Mouse (Mus musculus) hindbrain, embryonic 10.5 days (tissue): ENCODE data around the gene Ppp1r15a. TPM values are rescaled to one million over a fixed set of nuclear protein-coding genes. Genes with fewer than 3 reads are reported as not detected.
A peak's percentile ranks its signal among the peaks of the same experiment; 100 is the strongest.
"Not testable (repeated sequence)": the region's sequence is repeated elsewhere in the genome, so short reads cannot be mapped to it uniquely, and the experiment has no call there.

Experiments used
- DNase-seq: peaks from one replicate; pipeline ENCODE4 v3.0.0-alpha.2; 2017; ENCODE audit warnings: low spot score
- H3K27ac ChIP-seq: fragments of 300-500 bp; sonication (generic); 2 replicates; pipeline ENCODE4 v1.5.1; 2016; ENCODE audit warnings: mild to moderate bottlenecking, moderate library complexity
- H3K27me3 ChIP-seq: fragments of 300-500 bp; sonication (generic); 2 replicates; pipeline ENCODE4 v1.6.1; 2016; ENCODE audit warnings: mild to moderate bottlenecking; ENCODE audit not compliant: poor library complexity, insufficient read depth, severe bottlenecking
- H3K36me3 ChIP-seq: fragments of 300-500 bp; sonication (generic); 2 replicates; pipeline ENCODE4 v1.6.1; 2016; ENCODE audit warnings: mild to moderate bottlenecking, moderate library complexity
- H3K4me1 ChIP-seq: fragments of 300-500 bp; sonication (generic); replicated peaks from 2 replicates; pipeline ENCODE4 v1.6.1; 2016; ENCODE audit warnings: mild to moderate bottlenecking
- H3K4me3 ChIP-seq: fragments of 300-500 bp; sonication (generic); 2 replicates; pipeline ENCODE4 v1.5.1; 2016; ENCODE audit warnings: mild to moderate bottlenecking, moderate library complexity
- H3K9me3 ChIP-seq: fragments of 300-500 bp; sonication (generic); 2 replicates; pipeline ENCODE4 v1.6.1; 2016; ENCODE audit warnings: mild to moderate bottlenecking, moderate library complexity
- WGBS: fragments of 180-500 bp; shearing (Covaris S2); methylation state at CpG from one replicate; pipeline ENCODE4 v1.1.7; 2016; 5-methylcytosine and 5-hydroxymethylcytosine counted together
- polyA plus RNA-seq: library from polyadenylated mRNA; unstranded; fragments of >200 nt; fragmentation: Nextera tagmentation; extraction: Ambion mirVana; gene quantifications from 2 replicates; pipeline ENCODE4 v1.2.1, GENCODE M21; 2016

Gene Ppp1r15a
- polyA plus RNA-seq, 1 experiment from 2014 or later, result 20.2 TPM

DNA sequence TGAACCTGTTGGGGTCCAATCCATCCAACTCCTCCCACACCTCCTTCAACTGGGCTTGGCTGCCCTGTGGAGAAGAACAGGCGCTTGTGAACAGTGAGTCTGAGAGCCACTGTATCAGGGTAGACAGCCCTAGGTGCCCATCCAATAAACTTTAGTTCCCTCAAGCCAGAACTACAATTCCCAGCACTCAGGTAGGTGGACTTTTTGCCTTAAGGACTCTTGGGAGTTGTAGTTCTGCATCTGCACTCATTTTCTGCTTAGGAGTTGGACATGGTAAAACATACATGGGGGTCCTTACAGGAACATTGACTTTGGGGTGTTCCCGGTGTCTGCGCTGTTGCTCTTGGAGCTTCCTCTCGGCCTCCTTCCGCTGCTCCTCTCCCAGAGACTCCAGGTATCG is 27.6 kb downstream of the Ppp1r15a start:
- 93% methylated on average over 6 of the region's 6 CpGs for WGBS
- H3K4me3 ChIP-seq, result no peak overlapping the region
- H3K27me3 ChIP-seq, result no peaks in the 10 kb centered on the region
- 0 out of 2 replicates have a peak, but pooled peaks cover 7% of the 10 kb centered on the region for H3K4me1 ChIP-seq
- no peaks in the 10 kb centered on the region for H3K9me3 ChIP-seq
- no peak overlapping the region for H3K27ac ChIP-seq
- no peak for DNase-seq
- H3K36me3 ChIP-seq, result peaks cover 95% of the 10 kb centered on the region

DNA sequence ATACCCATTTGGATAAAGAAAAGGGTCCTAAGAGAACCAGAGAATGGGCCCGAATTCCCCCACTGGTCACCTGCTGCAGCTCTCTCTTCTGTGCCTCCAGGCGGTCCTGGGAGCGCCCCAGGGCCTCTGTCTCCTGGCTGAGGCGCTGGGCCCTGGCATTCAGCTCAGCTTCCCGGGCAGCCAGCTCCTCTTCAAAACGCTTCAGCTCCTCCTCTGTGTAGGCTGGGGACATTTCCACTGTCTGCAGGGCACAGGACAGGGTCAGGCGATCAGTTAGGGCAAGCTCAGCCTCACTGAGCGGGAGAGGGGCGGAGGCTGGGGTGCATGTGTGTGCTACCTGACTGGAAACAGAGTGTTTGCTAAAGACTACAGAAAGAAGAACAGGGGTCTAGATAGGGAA is 31.5 kb downstream of the Ppp1r15a start:
- Histone ChIP-seq H3K27ac (no peak overlapping the region), H3K9me3 (no peaks in the 10 kb centered on the region), H3K36me3 (peaks cover 77% of the 10 kb centered on the region), H3K4me1 (peaks cover 20% of the 10 kb centered on the region), H3K27me3 (no peaks in the 10 kb centered on the region), H3K4me3 (no peak overlapping the region)
- 79% methylated on average over 9 of the region's 9 CpGs for WGBS
- DNase-seq, result no peak

- Histone ChIP-seq H3K4me1 (peaks cover 31% of the 10 kb centered on the region), H3K36me3 (peaks cover 61% of the 10 kb centered on the region), H3K9me3 (no peaks in the 10 kb centered on the region), H3K27me3 (no peaks in the 10 kb centered on the region), H3K27ac (no peak overlapping the region), H3K4me3 (no peak overlapping the region)
- WGBS, result 95% methylated on average over 5 of the region's 5 CpGs
- DNase-seq, result no peak
Observed at GRCm38 (mm10) chr7:45492951-45493350, 33.1 kb downstream of the Ppp1r15a start.

DNA sequence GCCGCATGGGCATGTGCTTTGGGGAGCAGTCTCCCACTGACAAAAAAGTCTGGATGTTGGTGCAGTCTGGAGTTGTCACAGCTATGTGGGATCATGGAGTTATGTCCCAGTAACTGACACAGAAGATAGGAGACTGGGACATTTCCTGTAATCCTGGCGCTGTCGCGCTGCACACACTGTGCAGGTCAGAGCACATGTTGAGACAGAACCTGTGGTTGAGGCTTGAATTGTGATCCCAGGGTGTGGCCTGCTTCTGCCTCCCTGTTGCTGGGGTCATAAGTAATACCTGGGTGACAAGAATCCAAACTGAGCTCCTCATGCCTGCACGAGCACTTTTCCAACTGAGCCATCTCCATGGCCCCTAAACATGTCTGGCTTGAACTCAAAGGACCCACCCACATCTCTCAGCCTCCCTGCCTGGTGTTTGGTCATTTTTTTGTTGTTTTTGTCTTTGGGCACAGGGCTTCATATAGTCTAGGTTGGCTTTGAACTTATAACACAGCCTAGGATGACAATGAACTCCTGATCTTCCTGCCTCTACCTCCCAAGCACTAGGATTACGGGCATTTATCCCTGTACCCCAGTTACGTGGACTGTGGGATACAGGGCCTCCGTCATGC is 33.7 kb downstream of the Ppp1r15a start:
- H3K9me3 ChIP-seq, result no peaks in the 10 kb centered on the region
- no peak for DNase-seq
- no peaks in the 10 kb centered on the region for H3K27me3 ChIP-seq
- H3K36me3 ChIP-seq, result peaks cover 54% of the 10 kb centered on the region
- peaks cover 36% of the 10 kb centered on the region for H3K4me1 ChIP-seq
- WGBS, result 95% methylated on average over 8 of the region's 8 CpGs
- H3K27ac ChIP-seq, result no peak overlapping the region
- no peak overlapping the region for H3K4me3 ChIP-seq

DNA sequence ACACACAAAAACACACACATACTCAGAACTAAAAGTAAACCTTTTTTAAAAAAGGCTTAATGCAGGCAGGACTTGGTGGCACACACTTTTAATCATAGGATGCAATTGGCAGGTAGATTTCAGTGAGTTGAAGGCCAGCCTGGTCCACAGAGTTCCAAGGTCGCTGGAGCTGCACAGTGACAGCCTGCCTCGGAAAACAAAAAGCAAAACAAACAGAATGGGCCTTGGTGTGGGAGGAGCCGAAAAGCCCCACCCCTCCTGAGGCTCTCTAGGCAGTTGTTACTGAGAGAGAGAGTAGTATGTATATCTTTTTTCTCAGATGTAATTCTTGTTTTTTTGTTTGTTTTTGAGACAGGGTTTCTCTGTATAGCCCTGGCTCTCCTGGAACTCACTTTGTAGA is 34.8 kb downstream of the Ppp1r15a start:
- Histone ChIP-seq H3K4me1 (peaks cover 39% of the 10 kb centered on the region), H3K36me3 (peaks cover 49% of the 10 kb centered on the region), H3K27ac (no peak overlapping the region), H3K4me3 (no peak overlapping the region), H3K27me3 (no peaks in the 10 kb centered on the region), H3K9me3 (no peaks in the 10 kb centered on the region)
- WGBS, result 24% methylated on average over 3 of the region's 3 CpGs
- DNase-seq, result no peak

- no peaks in the 10 kb centered on the region for H3K27me3 ChIP-seq
- no peak overlapping the region for H3K27ac ChIP-seq
- H3K9me3 ChIP-seq, result no peaks in the 10 kb centered on the region
- H3K36me3 ChIP-seq, result peaks cover 49% of the 10 kb centered on the region
- peaks cover 39% of the 10 kb centered on the region for H3K4me1 ChIP-seq
- DNase-seq, result peak; percentile 43
- 51% methylated on average over 9 of the region's 9 CpGs for WGBS
- no peak overlapping the region for H3K4me3 ChIP-seq
Observed at GRCm38 (mm10) chr7:45490822-45491221, 35.2 kb downstream of the Ppp1r15a start.

DNA sequence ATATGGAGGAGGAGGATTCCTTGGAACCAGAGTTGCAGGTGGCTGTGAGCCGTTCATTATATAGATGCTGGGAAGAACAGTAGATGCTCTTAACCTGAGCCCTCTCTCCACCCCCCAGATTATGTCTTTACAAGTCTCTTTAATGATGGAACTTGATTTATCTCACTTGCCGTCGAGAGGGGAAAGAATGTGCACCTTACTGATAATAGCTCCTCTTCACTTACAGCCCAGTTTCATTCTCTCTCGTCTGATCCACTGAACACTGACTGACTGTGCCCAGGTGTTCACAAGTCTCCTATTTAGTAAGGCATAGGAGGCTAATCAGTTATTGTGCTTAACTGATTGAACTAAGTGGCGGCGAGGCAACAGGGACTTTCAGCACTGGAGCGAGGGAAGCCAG is 36.5 kb downstream of the Ppp1r15a start:
- Histone ChIP-seq H3K4me3 (no peak overlapping the region), H3K4me1 (peaks cover 38% of the 10 kb centered on the region), H3K36me3 (peaks cover 42% of the 10 kb centered on the region), H3K27me3 (no peaks in the 10 kb centered on the region), H3K27ac (no peak overlapping the region), H3K9me3 (no peaks in the 10 kb centered on the region)
- WGBS, result 90% methylated on average over 7 of the region's 7 CpGs
- no peak for DNase-seq

GRCm38 (mm10) chr7:45488293-45489204 is 37.5 kb downstream of the Ppp1r15a start, which contains the start of gene Dhdh:
Gene Dhdh (minus strand): TSS chr7:45488805.
- peaks cover 31% of the 10 kb centered on the region for H3K36me3 ChIP-seq
- H3K4me1 ChIP-seq, result peaks cover 36% of the 10 kb centered on the region
- DNase-seq, result peak; percentile 76
- H3K27me3 ChIP-seq, result no peaks in the 10 kb centered on the region
- H3K9me3 ChIP-seq, result no peaks in the 10 kb centered on the region
- peak within 1 kb of the TSS; percentile 64 for H3K4me3 ChIP-seq
- H3K27ac ChIP-seq, result peak within 1 kb of the TSS; percentile 89
- WGBS, result 6% methylated on average over 38 of the region's 38 CpGs

GRCm38 (mm10) chr7:45487861-45488292 is 38.2 kb downstream of the Ppp1r15a start:
- 22% methylated on average over 11 of the region's 11 CpGs for WGBS
- peak overlapping the region; percentile 64 for H3K4me3 ChIP-seq
- H3K9me3 ChIP-seq, result no peaks in the 10 kb centered on the region
- H3K27ac ChIP-seq, result peak overlapping the region; percentile 89
- peaks cover 36% of the 10 kb centered on the region for H3K4me1 ChIP-seq
- H3K27me3 ChIP-seq, result no peaks in the 10 kb centered on the region
- H3K36me3 ChIP-seq, result peaks cover 25% of the 10 kb centered on the region
- peak; percentile 50 for DNase-seq

GRCm38 (mm10) chr7:45486761-45487415 is 39.2 kb downstream of the Ppp1r15a start, which contains the start of gene Gm45808:
Gene Gm45808 (minus strand): TSS chr7:45486811.
- no peak within 1 kb of the TSS; the same call in 1 of the 2 replicates for H3K4me3 ChIP-seq
- peaks cover 15% of the 10 kb centered on the region; the same call in 1 of the 2 replicates for H3K36me3 ChIP-seq
- H3K27me3 ChIP-seq, result no peaks in the 10 kb centered on the region

GRCm38 (mm10) chr7:45486158-45486557 is 39.9 kb downstream of the Ppp1r15a start:
- Histone ChIP-seq H3K4me1 (peaks cover 34% of the 10 kb centered on the region), H3K4me3 (no peak overlapping the region), H3K36me3 (0 out of 2 replicates have a peak, but pooled peaks cover 15% of the 10 kb centered on the region), H3K27me3 (no peaks in the 10 kb centered on the region), H3K27ac (no peak overlapping the region), H3K9me3 (no peaks in the 10 kb centered on the region)
- DNase-seq, result no peak
- 85% methylated on average over 7 of the region's 7 CpGs for WGBS

More at GRCm38 (mm10) chr7:45486761-45487415, 39.2 kb downstream of the Ppp1r15a start, which contains the start of gene Gm45808:
- H3K4me1 ChIP-seq, result peaks cover 36% of the 10 kb centered on the region
- WGBS, result 83% methylated on average over 12 of the region's 12 CpGs
- no peaks in the 10 kb centered on the region for H3K9me3 ChIP-seq
- no peak for DNase-seq
- H3K27ac ChIP-seq, result 0 out of 2 replicates have a peak within 1 kb of the TSS, but pooled peaks have one; percentile 89

DNA sequence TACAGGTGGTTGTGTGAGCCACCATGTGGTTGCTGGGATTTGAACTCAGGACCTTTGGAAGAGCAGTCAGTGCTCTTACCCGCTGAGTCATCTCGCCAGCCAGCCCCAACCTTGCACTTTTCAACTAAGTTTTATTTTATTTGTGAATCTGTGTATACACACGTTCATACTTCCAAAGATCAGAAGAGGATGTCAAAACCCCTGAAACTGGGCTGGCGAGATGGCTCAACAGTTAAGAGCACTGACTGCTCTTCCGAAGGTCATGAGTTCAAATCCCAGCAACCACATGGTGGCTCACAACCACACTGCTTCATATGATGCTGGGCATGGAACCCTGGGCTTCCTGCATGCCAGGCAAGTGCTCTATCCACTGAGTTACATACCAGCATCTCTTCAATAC is 41.1 kb downstream of the Ppp1r15a start:
- not testable (repeated sequence) for H3K27me3 ChIP-seq, DNase-seq, H3K9me3 ChIP-seq, H3K4me3 ChIP-seq, H3K27ac ChIP-seq
- H3K4me1 ChIP-seq, result peaks cover 22% of the 10 kb centered on the region
- H3K36me3 ChIP-seq, result 0 out of 2 replicates have a peak, but pooled peaks cover 15% of the 10 kb centered on the region
- WGBS, result 94% methylated on average over 5 of the region's 5 CpGs
